In the genomic region with DNA sequence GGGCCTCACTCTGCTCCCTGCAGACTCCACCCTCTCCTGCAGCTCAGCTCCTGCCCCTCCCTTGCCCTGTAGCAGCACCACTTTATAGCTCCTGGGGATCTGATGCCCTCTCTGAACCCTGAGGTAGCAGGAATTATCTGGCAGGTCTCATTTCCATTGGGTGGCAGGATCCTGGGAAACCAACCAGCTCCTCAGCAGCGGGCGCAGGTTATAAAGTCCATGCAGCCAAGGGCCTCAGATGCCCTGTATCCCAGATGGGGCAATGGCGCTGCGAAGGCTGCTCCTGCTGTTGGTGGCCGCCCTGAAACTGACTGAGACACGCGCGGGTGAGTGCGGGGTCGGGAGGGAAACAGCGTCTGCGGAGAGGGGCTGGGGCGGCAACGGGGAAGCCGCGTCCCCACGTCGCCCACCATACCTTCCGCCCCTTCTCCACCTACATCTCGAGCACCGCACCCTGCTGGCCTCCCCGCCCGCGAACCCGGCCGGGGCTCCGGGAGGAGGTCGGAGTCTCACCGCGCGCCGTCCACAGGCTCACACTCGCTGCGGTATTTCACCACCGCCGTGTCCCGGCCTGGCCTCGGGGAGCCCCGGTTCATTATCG, we compare ENCODE assay signal across 9 mouse cellular contexts. TPM values are rescaled to one million over a fixed set of nuclear protein-coding genes. Genes with fewer than 3 reads are reported as not detected.
DNase-seq lines count a peak whose midpoint lies in the region; ATAC-seq lines count a peak whose summit lies in the region.
"Had no signal": no experiment of that assay in that cellular context is flagged by ENCODE, and none has a peak within 500 bp of the region (broad histone marks: within the 10 kb centered on the region; RNA-seq: fewer than 3 reads in every experiment).

A gene (plus strand): TSS at position 172 of the 601 bp plus-strand sequence.

- H3K27ac ChIP-seq in heart, embryonic 16.5 days (ENCODE audit: low read length): no peak within 1 kb of the TSS
- no peak within 1 kb of the TSS for H3K27ac ChIP-seq in limb, embryonic 12.5 days
- no peak within 1 kb of the TSS for H3K27ac ChIP-seq in stomach, embryonic 14.5 days (ENCODE audit: low read length)

- peak within 1 kb of the TSS; percentile 68 for H3K4me2 ChIP-seq in heart, embryonic 16.5 days (ENCODE audit: low read depth, low read length)
- H3K4me2 ChIP-seq in limb, embryonic 12.5 days: peak within 1 kb of the TSS; percentile 76
- H3K4me2 ChIP-seq in stomach, embryonic 14.5 days (replicated peaks; ENCODE audit: low read depth, low read length): peak within 1 kb of the TSS; percentile 59

- peaks cover 7% of the 10 kb centered on the region for H3K4me1 ChIP-seq in heart, embryonic 16.5 days (ENCODE audit: control insufficient read depth, insufficient read depth, low read length)
- peaks cover 6% of the 10 kb centered on the region for H3K4me1 ChIP-seq in limb, embryonic 12.5 days (replicated peaks)
- H3K4me1 ChIP-seq in stomach, embryonic 14.5 days (ENCODE audit: control insufficient read depth, insufficient read depth, low read length): 0 out of 2 replicates have a peak, but pooled peaks cover 3% of the 10 kb centered on the region

- no peaks in the 10 kb centered on the region for H3K9me3 ChIP-seq in heart, embryonic 16.5 days (replicated peaks; ENCODE audit: control insufficient read depth, low read length)
- no peaks in the 10 kb centered on the region for H3K9me3 ChIP-seq in limb, embryonic 12.5 days
- no peaks in the 10 kb centered on the region for H3K9me3 ChIP-seq in stomach, embryonic 14.5 days (ENCODE audit: control insufficient read depth, low read depth, low read length)

- H3K36me3 ChIP-seq in heart, embryonic 16.5 days (ENCODE audit: control insufficient read depth, insufficient read depth): no peaks in the 10 kb centered on the region
- no peaks in the 10 kb centered on the region for H3K36me3 ChIP-seq in limb, embryonic 12.5 days
- no peaks in the 10 kb centered on the region for H3K36me3 ChIP-seq in stomach, embryonic 14.5 days (ENCODE audit: control insufficient read depth, insufficient read depth, low read length)

- H3K9ac ChIP-seq in heart, embryonic 16.5 days (ENCODE audit: low read length): peak within 1 kb of the TSS; percentile 33; the same call in 1 of the 2 replicates
- peak within 1 kb of the TSS; percentile 40; the same call in 1 of the 2 replicates for H3K9ac ChIP-seq in limb, embryonic 12.5 days (replicated peaks)
- H3K9ac ChIP-seq in stomach, embryonic 14.5 days (replicated peaks; ENCODE audit: low read depth, low read length): no peak within 1 kb of the TSS

- peak within 1 kb of the TSS; percentile 48 for H3K4me3 ChIP-seq in heart, embryonic 16.5 days (ENCODE audit: low read length)
- H3K4me3 ChIP-seq in limb, embryonic 12.5 days (replicated peaks): peak within 1 kb of the TSS; percentile 43
- H3K4me3 ChIP-seq in stomach, embryonic 14.5 days (ENCODE audit: low read depth, low read length): peak within 1 kb of the TSS; percentile 38

- 1% methylated on average over 40 of the region's 40 CpGs for WGBS in heart, embryonic 16.5 days
- 2% methylated on average over 34 of the region's 40 CpGs for WGBS in limb, embryonic 12.5 days
- WGBS in stomach, embryonic 14.5 days: 1% methylated on average over 33 of the region's 40 CpGs

- ATAC-seq in CD4-positive, CD25-positive, alpha-beta regulatory T cell, adult 4 months: peak; percentile 61
- no peak for ATAC-seq in heart, embryonic 16.5 days (replicated peaks; ENCODE audit: extremely low read depth, insufficient read depth, low FRiP score)
- no peak for ATAC-seq in limb, embryonic 12.5 days (ENCODE audit: insufficient number of reproducible peaks, insufficient read depth, low FRiP score, low TSS enrichment, low read depth)
- no peak for ATAC-seq in stomach, embryonic 14.5 days (ENCODE audit: insufficient number of reproducible peaks, insufficient read depth, low FRiP score, low read depth)

- peaks cover 22% of the 10 kb centered on the region for H3K27me3 ChIP-seq in heart, embryonic 16.5 days (ENCODE audit: control insufficient read depth, insufficient read depth, low read length)
- H3K27me3 ChIP-seq in limb, embryonic 12.5 days: peaks cover 65% of the 10 kb centered on the region
- peaks cover 8% of the 10 kb centered on the region; the same call in 1 of the 2 replicates for H3K27me3 ChIP-seq in stomach, embryonic 14.5 days (ENCODE audit: control insufficient read depth, insufficient read depth, low read length)
- H3K27me3 ChIP-seq: CH12.LX had no signal

- peak; percentile 9 for DNase-seq in cerebellum, postnatal 10 days
- DNase-seq in cerebellum, postnatal 25 days: no peak
- DNase-seq in right cerebral cortex, postnatal 25 days: no peak
- DNase-seq in right cerebral cortex, postnatal 4 days: no peak

RNA-seq across cellular contexts. Expression of the gene that starts here (rescaled TPM):
- polyA plus RNA-seq in CD4-positive, CD25-positive, alpha-beta regulatory T cell, adult 4 months (2017; shearing (Covaris generic)): 10 to 100 TPM in 1 of 2 experiments, 1 to 10 TPM in 1; 9.8 to 10.8 TPM
- 0.82 and 2.1 TPM in 2 replicates for polyA plus RNA-seq in heart, embryonic 16.5 days (2015; fragmentation: Nextera tagmentation; extraction: Ambion mirVana)
- polyA plus RNA-seq in limb, embryonic 12.5 days (2016; fragmentation: Nextera tagmentation; extraction: Ambion mirVana): 0.45 and 0.88 TPM in 2 replicates
- polyA plus RNA-seq in stomach, embryonic 14.5 days (2014; fragmentation: Nextera tagmentation; extraction: Ambion mirVana): 2.3 and 3.1 TPM in 2 replicates

Comparison
In these comparisons a context has a peak if more than half of its experiments do, and no peak if none do; other contexts are left out.
1. DNase-seq: peak in cerebellum, postnatal 10 days (2 of 2); none in cerebellum, postnatal 25 days (0 of 2), right cerebral cortex, postnatal 25 days (single experiment) and right cerebral cortex, postnatal 4 days (single experiment).
2. Peak in every context shown above with its lines, with median percentiles within 50 percentile points of each other: H3K4me2 ChIP-seq and H3K4me3 ChIP-seq.